Mouse (Mus musculus) megakaryocyte, embryonic 14.5 days (primary cell): ENCODE results near the gene Rbm28. TPM values are rescaled to one million over a fixed set of nuclear protein-coding genes. Genes with fewer than 3 reads are reported as not detected.
A peak's percentile ranks its signal among the peaks of the same experiment; 100 is the strongest.

Experiments
- H3K27me3 ChIP-seq: replicated peaks from 2 replicates; pipeline ENCODE3; 2012; ENCODE audit warnings: inconsistent platforms
- H3K36me3 ChIP-seq: replicated peaks from 2 replicates; pipeline ENCODE3; 2012; ENCODE audit warnings: low read length, inconsistent platforms, mixed read lengths
- H3K4me1 ChIP-seq: 2 replicates; pipeline ENCODE4 v1.6.1; 2012; ENCODE audit warnings: inconsistent platforms
- H3K4me3 ChIP-seq: replicated peaks from 2 replicates; pipeline ENCODE3; 2012; ENCODE audit warnings: moderate library complexity, mild to moderate bottlenecking, inconsistent platforms
- H3K9me3 ChIP-seq: 2 replicates; pipeline ENCODE4 v1.6.1; 2012; ENCODE audit warnings: inconsistent platforms
- FLI1 ChIP-seq: IDR thresholded peaks from 2 replicates; pipeline ENCODE4 v1.6.1; 2012; ENCODE audit warnings: low read length, inconsistent platforms, mixed read lengths
- GATA1 ChIP-seq: IDR thresholded peaks from 3 replicates; pipeline ENCODE4 v1.6.1; 2012; ENCODE audit warnings: mixed read lengths, low read length, inconsistent platforms, borderline replicate concordance
- polyA plus RNA-seq: library from polyadenylated mRNA; stranded (reverse); fragments of >175 nt; gene quantifications from 2 replicates; pipeline ENCODE4 v1.2.3, GENCODE M21; 2012; ENCODE audit warnings: low replicate concordance; ENCODE audit not compliant: insufficient read depth

The Rbm28 gene
- polyA plus RNA-seq, 1 experiment = 10.4 TPM

DNA sequence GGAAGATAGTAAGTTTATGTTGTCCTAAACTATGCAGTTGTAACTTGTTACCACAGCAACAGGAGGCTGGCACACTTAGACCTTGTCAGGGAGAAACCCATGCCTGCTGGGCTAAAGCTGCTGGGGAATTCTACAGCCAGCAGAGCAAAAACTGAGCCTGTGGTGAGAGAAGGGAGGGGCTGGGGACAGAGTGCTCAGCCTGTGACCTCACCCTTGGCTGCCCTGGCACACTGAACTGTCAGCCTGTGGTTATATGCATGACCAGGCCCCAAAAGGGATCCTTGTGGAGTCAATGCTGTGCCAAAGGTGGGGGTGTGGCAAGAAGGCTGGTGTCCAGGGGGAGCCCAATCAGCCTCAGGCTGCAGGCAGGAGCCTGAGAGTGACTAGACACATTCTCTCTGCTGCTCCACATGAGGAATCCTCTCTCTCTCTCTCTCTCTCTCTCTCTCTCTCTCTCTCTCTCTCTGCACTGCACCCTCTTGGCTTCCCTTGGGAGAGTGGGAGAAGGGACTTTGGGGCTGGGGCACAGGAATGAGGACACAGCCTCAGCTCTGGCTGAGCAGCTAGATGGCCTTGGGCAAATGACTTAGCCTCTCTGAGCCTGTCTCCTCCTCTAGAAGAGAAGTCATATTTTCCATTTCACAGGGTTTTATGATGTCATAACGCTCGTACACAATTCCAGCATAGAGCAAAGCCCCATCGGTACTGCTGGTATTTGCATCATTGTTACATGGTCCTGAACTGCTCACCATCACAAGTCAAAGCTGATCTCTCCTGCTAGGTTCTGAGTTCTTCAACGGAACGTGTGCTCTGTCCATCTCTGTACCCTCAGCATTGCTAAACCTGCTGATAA is 31.3 kb upstream of the Rbm28 start:
- H3K27me3 ChIP-seq = peaks cover 89% of the 10 kb centered on the region
- H3K9me3 ChIP-seq = no peaks in the 10 kb centered on the region
- peaks cover 15% of the 10 kb centered on the region for H3K36me3 ChIP-seq
- H3K4me3 ChIP-seq = peak overlapping the region; percentile 42
- H3K4me1 ChIP-seq = peaks cover 75% of the 10 kb centered on the region
- TF ChIP-seq GATA1 = no peak
- no peak for TF ChIP-seq FLI1

DNA sequence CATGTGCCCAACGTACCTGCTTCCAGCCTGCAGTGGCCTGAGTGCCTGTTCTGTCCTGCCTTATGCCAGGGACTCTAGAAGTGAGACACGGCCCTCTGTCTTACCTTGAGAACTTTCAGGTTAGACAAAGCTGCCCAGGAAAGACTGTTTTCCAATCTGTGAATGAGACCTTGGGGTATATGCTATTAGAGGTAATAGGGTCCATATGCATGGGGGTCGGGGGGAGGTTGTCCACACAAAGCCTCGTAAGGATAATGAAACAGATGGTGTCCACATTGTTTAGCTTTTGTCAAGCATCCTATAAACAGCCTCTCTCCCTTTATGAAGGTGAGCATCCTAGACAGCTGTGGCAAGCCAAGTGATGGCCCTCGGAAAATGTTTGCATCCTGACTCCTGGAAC is 30.3 kb upstream of the Rbm28 start:
- TF ChIP-seq FLI1 (no peak), GATA1 (no peak)
- Histone ChIP-seq H3K4me1 (peaks cover 81% of the 10 kb centered on the region), H3K36me3 (peaks cover 6% of the 10 kb centered on the region), H3K27me3 (peaks cover 90% of the 10 kb centered on the region), H3K4me3 (no peak overlapping the region), H3K9me3 (no peaks in the 10 kb centered on the region)

DNA sequence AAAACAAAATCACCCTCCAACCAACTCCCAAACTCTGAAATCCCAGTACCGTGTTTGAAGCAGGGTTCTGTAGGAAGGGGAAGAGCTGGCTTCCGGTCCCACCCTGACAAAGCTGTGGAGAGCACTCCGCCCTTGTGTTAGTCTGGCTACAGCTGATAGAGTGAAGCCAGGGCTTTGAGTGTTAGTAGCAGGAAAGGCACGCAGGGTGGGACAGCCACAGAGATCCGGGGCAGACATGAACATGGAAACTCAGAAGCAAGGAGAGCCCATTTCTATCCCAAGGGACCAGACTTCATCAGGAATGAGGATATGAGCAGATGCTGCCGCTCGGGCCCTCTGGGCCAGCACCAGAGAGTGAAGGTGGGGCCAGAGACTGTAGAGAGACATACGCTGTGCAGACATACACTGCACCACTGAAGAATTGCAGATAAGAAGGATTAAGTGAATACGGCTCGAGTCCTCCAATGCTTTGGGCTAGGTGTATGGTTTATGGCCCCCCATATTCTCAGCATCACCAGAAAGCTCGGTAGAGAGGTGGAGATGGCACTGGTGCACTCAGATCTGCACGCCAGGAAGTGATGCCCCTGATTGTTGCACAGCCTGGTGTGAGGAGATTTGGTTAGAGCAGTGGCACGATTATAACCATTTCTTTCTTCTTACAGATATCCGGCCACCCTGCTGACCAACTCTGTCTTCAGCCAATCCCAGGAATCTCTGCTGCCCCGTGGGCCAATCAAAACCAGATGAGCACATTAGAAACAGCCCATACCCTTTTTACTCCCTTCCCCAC is 29.4 kb upstream of the Rbm28 start:
- no peaks in the 10 kb centered on the region for H3K36me3 ChIP-seq
- peaks cover 85% of the 10 kb centered on the region for H3K4me1 ChIP-seq
- no peak for TF ChIP-seq FLI1
- no peak for TF ChIP-seq GATA1
- peak overlapping the region; percentile 64 for H3K4me3 ChIP-seq
- peaks cover 87% of the 10 kb centered on the region for H3K27me3 ChIP-seq
- H3K9me3 ChIP-seq = no peaks in the 10 kb centered on the region

DNA sequence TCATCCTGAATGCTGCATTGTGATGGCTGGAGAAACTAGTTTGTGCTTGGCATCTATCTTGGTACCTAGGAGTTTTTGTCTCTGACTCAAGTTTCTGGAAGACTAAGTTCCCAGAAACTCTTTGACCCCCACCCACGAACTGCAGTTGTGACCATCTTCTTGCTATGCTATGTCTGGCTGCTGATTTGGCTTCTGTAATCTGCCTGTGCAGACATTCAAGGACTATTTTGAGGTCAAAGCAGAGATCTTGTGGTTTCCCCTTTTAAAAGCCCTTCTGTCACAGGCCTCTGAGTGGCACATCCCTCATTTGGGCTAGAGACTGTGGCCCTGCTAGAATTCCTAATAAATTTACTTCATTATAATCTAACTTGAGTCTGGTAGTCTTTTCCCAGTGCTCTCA is 23.1 kb upstream of the Rbm28 start:
- H3K4me1 ChIP-seq = peaks cover 50% of the 10 kb centered on the region
- no peaks in the 10 kb centered on the region for H3K36me3 ChIP-seq
- peaks cover 40% of the 10 kb centered on the region for H3K27me3 ChIP-seq
- H3K9me3 ChIP-seq = no peaks in the 10 kb centered on the region
- no peak overlapping the region for H3K4me3 ChIP-seq
- TF ChIP-seq FLI1 = no peak

DNA sequence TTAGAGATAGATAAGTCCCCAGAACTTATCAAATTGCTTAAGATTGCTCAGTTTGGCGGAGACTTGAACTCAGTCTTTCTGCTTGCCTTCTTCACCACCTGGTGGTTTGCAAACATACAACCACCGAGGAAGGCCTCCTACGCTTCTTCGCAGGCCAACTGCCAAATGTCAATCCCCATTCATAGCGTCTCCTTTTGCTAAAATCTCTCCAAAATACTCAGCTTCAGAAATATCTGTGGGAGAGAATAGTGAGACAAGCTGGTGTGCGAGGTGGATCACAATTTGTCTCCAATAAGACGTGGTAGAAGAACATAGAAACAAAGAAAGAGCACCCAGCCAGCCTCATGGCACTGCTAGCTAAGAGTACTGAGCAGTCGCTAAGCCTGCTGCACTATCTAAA is 15.0 kb upstream of the Rbm28 start:
- Histone ChIP-seq H3K36me3 (no peaks in the 10 kb centered on the region), H3K9me3 (peaks cover 4% of the 10 kb centered on the region), H3K4me1 (peaks cover 29% of the 10 kb centered on the region), H3K4me3 (no peak overlapping the region), H3K27me3 (peaks cover 80% of the 10 kb centered on the region)
- TF ChIP-seq GATA1 = no peak
- TF ChIP-seq FLI1 = no peak

DNA sequence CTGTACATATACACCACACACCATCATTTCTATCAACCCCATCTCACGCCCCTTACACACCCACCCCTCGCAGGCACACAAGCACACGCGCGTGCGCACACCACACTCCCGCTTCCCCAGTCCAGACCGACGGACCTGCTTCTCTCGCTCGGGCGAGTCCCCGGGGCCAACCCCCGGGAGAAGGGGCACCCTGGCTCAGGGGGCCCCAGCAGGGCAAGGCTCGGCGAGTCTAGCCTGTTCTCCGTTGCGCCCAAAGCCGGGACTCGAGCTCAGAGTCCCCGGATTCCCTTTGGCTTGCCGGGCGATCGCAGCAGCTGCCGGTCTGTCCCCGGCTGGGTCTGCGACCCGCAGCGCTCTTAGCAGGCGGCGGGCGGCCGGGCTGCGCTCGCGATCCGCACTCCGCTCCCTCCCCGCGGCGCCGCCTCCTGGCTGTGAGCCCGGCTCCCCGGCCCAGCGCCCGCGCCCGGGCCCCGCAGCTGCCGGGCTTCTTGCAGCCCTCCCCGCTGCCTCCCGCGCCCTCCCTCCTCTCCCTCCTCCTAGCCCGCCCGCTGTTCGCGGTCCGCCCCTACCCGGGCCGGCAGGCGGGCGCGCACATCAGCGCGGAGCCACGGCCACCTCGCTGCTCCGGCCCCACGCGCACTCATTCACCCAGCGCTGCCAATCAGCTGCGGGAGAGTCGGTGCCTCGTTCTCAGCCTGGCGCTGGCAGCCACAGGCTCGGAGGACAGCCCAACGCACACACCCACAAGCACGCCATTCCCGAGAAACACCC is 14.3 kb upstream of the Rbm28 start, which contains the start of gene Prrt4:
Gene Prrt4, minus strand, starts transcription at position 697 of the 771 bp plus-strand sequence.
- H3K9me3 ChIP-seq = peaks cover 4% of the 10 kb centered on the region
- H3K4me1 ChIP-seq = peaks cover 29% of the 10 kb centered on the region
- peaks cover 87% of the 10 kb centered on the region for H3K27me3 ChIP-seq
- TF ChIP-seq GATA1 = no peak
- TF ChIP-seq FLI1 = no peak
- peak within 1 kb of the TSS; percentile 91 for H3K4me3 ChIP-seq
- no peaks in the 10 kb centered on the region for H3K36me3 ChIP-seq

DNA sequence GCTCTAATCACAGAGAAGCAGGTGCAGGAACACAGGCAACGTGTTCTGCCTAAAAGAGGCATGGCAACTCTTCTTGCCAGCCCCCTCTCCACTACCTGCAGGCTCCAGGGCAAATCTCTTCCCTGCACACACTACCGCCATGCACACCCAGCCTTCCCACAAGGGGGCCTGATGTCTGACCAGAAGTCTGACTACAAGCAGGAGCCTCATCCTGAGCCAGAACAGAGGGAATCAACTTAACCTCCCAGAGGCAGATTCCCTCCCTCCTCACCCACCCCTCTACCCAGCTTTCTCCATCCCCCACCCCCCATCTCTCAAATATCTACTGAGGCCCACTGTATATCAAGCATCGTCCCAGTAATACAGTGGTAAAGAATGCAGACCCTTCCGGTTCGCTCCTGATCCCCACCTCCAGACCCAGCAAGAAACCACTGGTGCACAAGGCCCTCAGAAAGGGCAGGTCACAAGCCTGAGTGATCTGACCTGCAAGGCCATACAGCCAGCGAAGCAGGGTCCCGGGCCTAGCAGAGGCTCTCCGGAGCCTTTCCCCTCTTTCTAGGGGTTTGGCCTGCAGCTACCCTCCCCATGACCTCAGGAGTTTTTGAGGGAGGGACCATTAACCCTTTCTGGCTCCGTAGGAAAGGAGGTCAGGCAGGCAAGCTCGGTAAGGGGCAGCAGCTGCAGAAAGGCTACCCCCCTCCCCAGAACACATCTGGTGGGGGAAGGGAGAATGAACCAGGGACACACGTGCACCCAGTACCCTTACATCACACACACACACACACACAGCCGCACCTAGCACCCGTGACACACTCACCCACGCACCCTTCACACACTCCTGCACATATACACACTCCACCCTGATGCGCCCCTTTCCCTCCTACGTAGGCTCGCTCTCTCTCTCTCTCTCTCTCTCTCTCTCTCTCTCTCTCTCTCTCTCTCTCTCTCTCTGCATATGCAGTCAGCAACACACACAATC is 13.4 kb upstream of the Rbm28 start:
- Histone ChIP-seq H3K4me1 (peaks cover 34% of the 10 kb centered on the region), H3K9me3 (peaks cover 4% of the 10 kb centered on the region), H3K27me3 (peaks cover 95% of the 10 kb centered on the region), H3K36me3 (no peaks in the 10 kb centered on the region), H3K4me3 (peak overlapping the region; percentile 91)
- TF ChIP-seq GATA1 = no peak
- TF ChIP-seq FLI1 = no peak

DNA sequence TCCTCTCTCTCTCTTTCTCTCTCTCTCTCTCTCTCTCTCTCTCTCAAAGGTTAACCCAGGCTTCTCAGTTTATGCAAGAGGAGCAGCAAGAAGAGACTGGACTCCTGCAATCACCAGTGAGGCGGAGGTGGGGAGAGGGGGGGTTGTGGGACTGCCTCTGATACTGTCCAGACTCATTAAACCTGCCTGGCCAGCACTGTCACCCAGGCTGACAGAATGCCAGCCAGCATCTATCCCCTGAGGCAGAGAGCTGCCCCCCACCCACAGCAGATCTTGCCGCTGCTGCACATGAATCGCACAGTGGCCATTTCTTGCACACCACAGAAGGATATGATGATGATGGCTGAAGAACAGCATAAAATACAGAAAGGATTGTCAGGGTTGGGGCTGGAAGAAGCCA is 10.3 kb upstream of the Rbm28 start:
- Histone ChIP-seq H3K9me3 (no peaks in the 10 kb centered on the region), H3K36me3 (no peaks in the 10 kb centered on the region), H3K4me1 (peaks cover 40% of the 10 kb centered on the region), H3K27me3 (peaks cover 100% of the 10 kb centered on the region), H3K4me3 (no peak overlapping the region)
- no peak for TF ChIP-seq GATA1
- TF ChIP-seq FLI1 = no peak

DNA sequence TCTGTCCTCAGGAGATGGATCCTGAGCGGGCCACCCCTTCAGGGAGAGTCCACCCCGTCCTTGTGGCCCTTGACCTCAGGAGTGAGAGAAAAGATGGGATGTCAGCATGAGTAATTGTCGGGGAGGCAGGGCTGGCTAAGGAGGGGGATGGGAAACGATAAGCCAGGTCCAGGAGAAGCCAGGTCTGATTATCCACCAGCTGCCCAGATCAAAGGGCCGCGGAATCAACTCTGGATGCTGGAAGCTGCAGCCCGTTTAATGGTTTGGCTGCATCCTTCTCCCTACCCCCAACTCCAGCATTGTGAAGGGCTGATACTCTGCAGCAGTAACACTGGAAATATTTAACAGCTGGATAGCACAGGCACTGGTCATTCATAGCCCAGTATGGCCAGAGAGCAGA is 9.6 kb upstream of the Rbm28 start:
- TF ChIP-seq GATA1 (no peak), FLI1 (no peak)

More for the DNA sequence above, 9.6 kb upstream of the Rbm28 start:
- Histone ChIP-seq H3K4me1 (peaks cover 40% of the 10 kb centered on the region), H3K4me3 (no peak overlapping the region), H3K36me3 (no peaks in the 10 kb centered on the region), H3K9me3 (no peaks in the 10 kb centered on the region), H3K27me3 (peaks cover 100% of the 10 kb centered on the region)
